Mouse (Mus musculus) thymus, postnatal 36 days (tissue): Measurements from ENCODE around the gene Daam2.

ENCODE experiments used
- DNase-seq, 2 experiments: peaks; one replicate each; pipeline ENCODE4 v3.0.0; 2022; ENCODE audit warnings: mixed read lengths in 2 of 2

Daam2 gene

DNA sequence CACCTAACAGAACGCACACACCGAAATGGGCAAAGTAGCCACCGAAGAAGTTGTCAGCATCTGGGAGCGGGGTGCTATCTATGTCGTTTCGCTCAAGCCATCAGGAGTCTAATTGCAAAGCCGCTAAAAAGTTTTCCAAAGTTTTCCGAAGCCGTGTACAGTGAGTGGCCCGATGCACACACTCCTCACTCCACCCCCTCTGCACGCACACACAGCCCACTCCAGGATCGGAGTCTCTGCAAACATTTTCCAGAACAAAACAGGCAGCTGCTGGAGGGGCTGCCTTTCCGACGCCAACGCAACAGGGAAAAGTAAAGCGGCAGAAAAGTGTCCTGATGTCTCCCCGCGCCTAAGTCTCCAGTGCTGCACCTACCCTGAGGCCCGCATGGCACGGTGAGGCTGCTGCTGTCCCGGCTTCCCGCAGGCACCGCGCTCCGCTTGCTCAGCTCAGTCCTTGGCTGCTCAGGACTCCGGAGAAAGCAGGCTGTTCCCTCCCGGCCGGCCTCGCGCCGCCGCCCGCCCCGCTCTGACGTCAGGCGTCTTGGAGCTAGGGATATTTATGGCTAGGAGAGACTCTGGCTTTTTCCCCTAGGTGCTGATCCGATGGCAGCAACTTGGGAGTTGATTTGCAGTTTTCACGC lies at the start of gene Daam2:
TSS of gene Daam2 (minus strand) at position 514 of the 641 bp plus-strand sequence.
- no peak for DNase-seq

- DNase-seq, result no peak
These were observed 46.2 kb upstream of the Daam2 start for GRCm38 (mm10) chr17:49610296-49610695.

- DNase-seq, result no peak
These were observed 43.3 kb upstream of the Daam2 start for GRCm38 (mm10) chr17:49607351-49608027.

GRCm38 (mm10) chr17:49605397-49605796 lies 41.3 kb upstream of the Daam2 start:
- DNase-seq, result no peak

DNA sequence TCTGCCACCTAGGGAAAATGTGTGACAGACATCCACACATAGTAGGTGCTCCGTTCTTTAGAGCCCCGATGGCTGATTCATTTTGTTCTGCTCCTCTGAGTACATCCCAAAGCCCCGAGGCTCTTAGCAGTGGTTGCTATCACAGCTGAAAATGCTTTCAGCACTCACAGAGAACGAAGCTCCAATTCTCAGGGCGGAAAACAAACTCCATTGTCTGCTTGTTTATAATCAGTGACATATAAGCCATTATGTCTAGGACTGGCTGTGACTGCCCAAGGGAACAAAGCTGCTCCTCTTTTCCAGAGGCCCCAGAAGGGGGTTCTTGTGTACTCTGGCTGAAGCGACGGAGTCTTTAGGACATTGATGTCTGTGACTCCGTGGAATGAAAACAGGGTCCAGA lies 25.9 kb upstream of the Daam2 start:
- no peak for DNase-seq

DNA sequence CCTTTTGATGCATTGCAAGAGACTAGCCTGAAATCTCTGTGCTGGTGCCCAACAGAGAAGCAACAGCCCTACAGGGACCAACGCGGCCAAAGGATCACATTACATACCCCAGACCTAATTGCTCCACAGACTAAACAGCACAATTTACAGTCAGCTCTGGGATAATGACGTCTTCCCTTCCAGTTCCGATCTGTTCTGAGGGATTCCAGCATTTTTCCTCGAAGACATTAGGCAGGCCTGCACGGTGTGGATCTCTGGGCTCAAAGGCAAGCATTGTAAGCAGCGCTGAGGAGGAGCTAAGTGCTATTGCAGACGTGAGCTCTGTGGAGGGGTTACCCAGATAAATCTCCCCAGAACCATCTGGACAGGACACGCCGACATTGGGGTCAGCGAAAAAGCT lies 18.3 kb upstream of the Daam2 start:
- DNase-seq, result no peak

- DNase-seq, result no peak
These were observed 13.2 kb upstream of the Daam2 start for GRCm38 (mm10) chr17:49577321-49577720.

- DNase-seq, result no peak
These were observed 4.6 kb upstream of the Daam2 start for GRCm38 (mm10) chr17:49568717-49569116.

GRCm38 (mm10) chr17:49564489-49564888 lies 346 bp upstream of the Daam2 start:
- no peak for DNase-seq

GRCm38 (mm10) chr17:49563416-49563780 lies 745 bp downstream of the Daam2 start:
- no peak for DNase-seq

DNA sequence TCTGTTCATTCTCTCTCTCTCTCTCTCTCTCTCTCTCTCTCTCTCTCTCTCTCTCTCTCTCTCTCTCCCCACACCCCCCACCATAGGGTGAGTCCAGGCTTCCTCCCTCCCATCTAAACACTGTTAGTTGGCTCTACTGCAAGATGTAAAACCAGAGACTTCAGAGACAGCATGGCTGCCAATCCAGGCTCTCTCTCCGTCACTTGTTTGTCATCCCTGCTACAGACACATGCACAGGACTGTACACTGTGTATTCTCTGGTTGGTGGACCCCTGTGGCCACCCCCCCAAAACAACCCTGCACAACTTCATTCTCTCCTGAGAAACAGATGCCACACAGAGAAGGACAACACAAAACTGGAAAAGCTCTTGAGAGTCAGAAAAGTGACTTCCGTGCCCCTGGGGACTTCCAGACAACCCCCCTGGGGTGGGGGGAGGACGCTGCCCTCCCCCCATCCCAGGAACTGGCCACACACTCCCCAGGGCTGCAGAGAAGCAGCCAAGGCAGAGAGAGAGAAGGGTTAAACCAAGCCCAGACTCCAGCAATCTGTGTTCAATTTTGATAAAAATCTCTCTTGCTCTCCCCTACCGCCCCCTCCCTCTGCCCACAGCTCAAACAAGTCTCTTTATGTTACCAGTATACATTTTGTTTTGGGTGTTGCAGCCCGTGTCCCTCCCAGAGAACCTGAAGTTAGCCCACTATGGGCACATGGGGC lies 1.3 kb downstream of the Daam2 start:
- DNase-seq, result no peak

DNA sequence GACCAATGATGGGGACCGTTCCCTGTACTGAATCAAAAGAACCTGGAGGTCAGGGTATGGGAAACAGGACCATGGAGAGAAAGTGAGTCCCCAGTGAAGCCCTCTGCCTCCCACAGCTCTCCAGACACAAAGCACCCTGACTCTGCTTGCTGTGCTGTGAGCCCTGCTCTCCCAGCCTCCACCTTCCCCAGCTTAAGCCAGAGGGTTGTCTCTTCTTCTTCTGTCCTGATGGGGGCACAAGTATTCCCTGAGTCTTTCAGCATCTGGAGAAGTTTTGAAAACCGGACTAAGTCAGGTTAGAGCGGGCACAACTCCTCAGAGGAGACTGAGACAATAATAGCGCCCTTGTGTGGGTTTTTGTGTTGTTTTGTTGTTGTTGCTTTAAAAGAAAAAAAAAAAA lies 2.2 kb downstream of the Daam2 start:
- no peak for DNase-seq

- no peak for DNase-seq
These were observed 4.3 kb downstream of the Daam2 start for GRCm38 (mm10) chr17:49559786-49560289.

GRCm38 (mm10) chr17:49556169-49556568 lies 8.0 kb downstream of the Daam2 start:
- no peak for DNase-seq

- DNase-seq, result no peak
These were observed 12.2 kb downstream of the Daam2 start for GRCm38 (mm10) chr17:49551991-49552390.

- DNase-seq, result no peak
These were observed 12.7 kb downstream of the Daam2 start for GRCm38 (mm10) chr17:49551465-49551864.

DNA sequence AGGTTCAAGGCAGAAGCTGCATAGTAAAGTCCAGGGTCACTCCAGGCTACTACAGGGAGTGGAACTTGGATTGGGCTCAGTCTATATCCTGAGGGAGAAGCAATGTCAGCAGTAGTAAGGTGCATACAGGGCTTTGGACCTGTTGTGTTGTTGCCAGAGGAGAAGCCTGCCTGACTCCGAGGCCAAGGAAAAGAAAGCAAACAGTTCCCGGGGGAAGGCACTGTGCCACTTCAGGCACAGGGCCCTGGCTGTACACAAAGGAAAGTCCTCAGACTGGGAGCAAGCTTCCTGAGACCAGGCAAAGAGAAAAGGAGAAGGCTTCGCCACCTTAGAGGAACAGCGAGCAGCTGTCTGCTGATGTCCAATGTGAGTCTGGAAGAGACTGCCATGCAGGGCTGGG lies 18.1 kb downstream of the Daam2 start:
- DNase-seq, result no peak

GRCm38 (mm10) chr17:49545424-49545823 lies 18.7 kb downstream of the Daam2 start:
- no peak for DNase-seq

GRCm38 (mm10) chr17:49544561-49544960 lies 19.6 kb downstream of the Daam2 start:
- no peak for DNase-seq

GRCm38 (mm10) chr17:49540706-49541105 lies 23.4 kb downstream of the Daam2 start:
- no peak for DNase-seq

DNA sequence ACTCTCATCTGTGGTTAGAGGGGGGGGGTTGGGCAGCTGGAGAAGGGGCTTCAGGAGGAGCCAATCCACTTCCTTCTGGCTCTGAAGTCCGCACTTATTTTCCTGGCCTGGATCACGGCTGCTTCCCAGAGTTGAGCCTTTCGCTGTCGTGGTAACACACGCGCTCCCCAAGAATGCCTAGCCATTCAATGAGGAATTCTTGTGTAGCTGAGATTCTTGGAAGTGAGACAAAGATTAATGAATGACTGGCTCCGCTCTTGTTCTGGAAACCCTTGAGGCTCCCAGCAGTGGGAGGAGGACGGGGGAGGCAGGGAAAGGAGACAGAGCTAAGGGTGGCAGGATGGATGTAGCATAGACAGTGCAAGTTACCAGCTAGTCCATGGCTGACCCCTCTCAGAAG lies 24.9 kb downstream of the Daam2 start:
- no peak for DNase-seq

DNA sequence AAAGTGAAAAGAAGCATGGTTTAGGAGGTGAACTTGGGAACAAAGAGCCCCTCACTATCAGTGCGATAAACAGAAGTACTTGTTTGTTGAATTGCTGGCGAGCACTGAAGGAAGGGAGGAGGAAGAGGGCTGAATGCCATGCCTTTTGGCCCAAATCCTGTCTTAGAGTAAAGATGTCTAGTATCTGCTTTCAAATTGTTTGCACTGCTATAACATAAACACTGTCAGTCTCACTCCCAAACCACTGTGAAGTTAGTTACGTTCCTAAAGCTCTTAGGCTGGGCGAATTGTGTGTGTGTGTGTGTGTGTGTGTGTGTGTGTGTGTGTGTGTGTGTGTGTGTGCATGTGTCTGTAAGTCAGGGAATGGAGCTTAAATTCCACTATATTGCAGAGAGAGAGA lies 28.6 kb downstream of the Daam2 start:
- DNase-seq, result no peak

GRCm38 (mm10) chr17:49534267-49534719 lies 29.9 kb downstream of the Daam2 start:
- DNase-seq, result no peak

DNA sequence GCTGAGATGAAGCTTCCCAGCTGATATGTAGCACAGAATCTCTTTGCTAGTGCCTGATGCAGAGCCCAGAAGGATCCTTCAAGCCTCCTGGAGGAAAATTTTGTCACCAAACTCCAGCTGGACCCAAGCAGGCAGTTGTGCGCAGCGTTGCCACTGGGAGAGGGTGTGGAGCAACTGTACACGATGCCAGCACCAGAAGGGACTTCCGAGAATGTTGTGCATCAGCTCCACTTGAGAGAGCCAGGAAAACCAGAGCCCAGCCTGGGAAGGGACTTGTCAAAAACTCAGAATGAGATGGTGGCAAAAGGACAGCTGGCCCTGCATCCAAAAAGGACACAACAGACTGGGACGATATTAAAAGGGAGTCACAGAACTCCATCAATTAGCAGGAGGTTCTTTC lies 32.5 kb downstream of the Daam2 start:
- no peak for DNase-seq
